8 mouse cellular contexts compared by ENCODE assay signal in genomic region chr1:119525004-119525444, GRCm38 (mm10). TPM values are rescaled to one million over a fixed set of nuclear protein-coding genes. Genes with fewer than 3 reads are reported as not detected.
DNase-seq lines count a peak whose midpoint lies in the region; ATAC-seq and TF ChIP-seq lines count a peak whose summit lies in the region.

No protein-coding gene starts in this region.

- no peak for ATAC-seq in megakaryocyte, adult 5-6 weeks (ENCODE audit: poor library complexity, severe bottlenecking)
- ATAC-seq in midbrain, postnatal 0 days (ENCODE audit: low FRiP score) = no peak
- ATAC-seq in erythroid progenitor cell, adult 5-6 weeks (replicated peaks; ENCODE audit: low FRiP score, poor library complexity, severe bottlenecking) = no peak
- ATAC-seq in CD4-positive, CD25-positive, alpha-beta regulatory T cell, adult 4 months = no peak

- peaks cover 27% of the 10 kb centered on the region for H3K9me3 ChIP-seq in megakaryocyte, embryonic 14.5 days
- peaks cover 24% of the 10 kb centered on the region for H3K9me3 ChIP-seq in embryonic facial prominence, embryonic 10.5 days
- no peaks in the 10 kb centered on the region for H3K9me3 ChIP-seq in midbrain, postnatal 0 days (ENCODE audit: low read length)

- 27% methylated on average over 5 of the region's 5 CpGs for WGBS in embryonic facial prominence, embryonic 10.5 days
- 4% methylated on average over 5 of the region's 5 CpGs for WGBS in midbrain, postnatal 0 days

- H3K27me3 ChIP-seq in megakaryocyte, embryonic 14.5 days (replicated peaks) = peaks cover 24% of the 10 kb centered on the region
- H3K27me3 ChIP-seq in embryonic facial prominence, embryonic 10.5 days (replicated peaks; ENCODE audit: low read depth, poor library complexity, severe bottlenecking) = no peaks in the 10 kb centered on the region
- no peaks in the 10 kb centered on the region for H3K27me3 ChIP-seq in midbrain, postnatal 0 days (ENCODE audit: insufficient read depth, low read length)

- H3K27ac ChIP-seq in embryonic facial prominence, embryonic 10.5 days (replicated peaks) = no peak overlapping the region; the same call in 1 of the 2 replicates
- 0 out of 2 replicates have a peak overlapping the region, but pooled peaks have one; percentile 78 for H3K27ac ChIP-seq in midbrain, postnatal 0 days (ENCODE audit: low read depth, low read length)

- peaks cover 30% of the 10 kb centered on the region for H3K36me3 ChIP-seq in megakaryocyte, embryonic 14.5 days (replicated peaks; ENCODE audit: low read length)
- H3K36me3 ChIP-seq in embryonic facial prominence, embryonic 10.5 days (replicated peaks) = peaks cover 36% of the 10 kb centered on the region
- peaks cover 12% of the 10 kb centered on the region; the same call in 1 of the 2 replicates for H3K36me3 ChIP-seq in midbrain, postnatal 0 days (ENCODE audit: insufficient read depth, low read length)

- peaks cover 43% of the 10 kb centered on the region for H3K4me1 ChIP-seq in megakaryocyte, embryonic 14.5 days
- H3K4me1 ChIP-seq in embryonic facial prominence, embryonic 10.5 days = peaks cover 24% of the 10 kb centered on the region
- H3K4me1 ChIP-seq in midbrain, postnatal 0 days (ENCODE audit: insufficient read depth, low read length) = peaks cover 12% of the 10 kb centered on the region; the same call in 1 of the 2 replicates

- peak overlapping the region; percentile 81 for H3K9ac ChIP-seq in midbrain, postnatal 0 days (replicated peaks; ENCODE audit: low read length, poor library complexity, severe bottlenecking)

- peak overlapping the region; percentile 96 for H3K4me3 ChIP-seq in megakaryocyte, embryonic 14.5 days (replicated peaks)
- peak overlapping the region; percentile 69 for H3K4me3 ChIP-seq in embryonic facial prominence, embryonic 10.5 days
- peak overlapping the region; percentile 65 for H3K4me3 ChIP-seq in midbrain, postnatal 0 days (ENCODE audit: low read depth, low read length)

- no peak for DNase-seq in embryonic facial prominence, embryonic 10.5 days (ENCODE audit: low spot score)
- peak; percentile 58 to 71 for DNase-seq in heart, postnatal 10 days
- DNase-seq in layer of hippocampus, postnatal 10 days (ENCODE audit: low spot score in 2 of 2) = peak; percentile 61 to 66
- peak; percentile 73 for DNase-seq in midbrain, postnatal 0 days (ENCODE audit: low spot score)

- peak; percentile 41; the same call in 1 of the 2 replicates for TF ChIP-seq CTCF in midbrain, postnatal 0 days (IDR thresholded peaks at IDR 0.05)

- peak overlapping the region; percentile 90 for H3K4me2 ChIP-seq in midbrain, postnatal 0 days (ENCODE audit: low read depth, low read length, poor library complexity, severe bottlenecking)

- intact Hi-C loops in heart, postnatal 10 days (cut with DNase I) = loop anchor here (2.0 to 5.0 kb wide), 2 partner anchors 14 to 38 kb away; no protein-coding TSS in a partner anchor

RNA-seq across cellular contexts. Expression of gene Tmem185b, which starts 0.9 kb away (rescaled TPM):
- polyA plus RNA-seq in megakaryocyte, embryonic 14.5 days (2012; ENCODE audit: insufficient read depth, low replicate concordance) = 16.4 and 19.8 TPM in 2 replicates
- 24.9 and 25.0 TPM in 2 replicates for total RNA-seq in megakaryocyte, adult 5-6 weeks (2015)
- 14.6 and 19.3 TPM in 2 replicates for total RNA-seq in megakaryocyte, adult 5-6 weeks (2017)
- 20.7 and 21.0 TPM in 2 replicates for polyA plus RNA-seq in embryonic facial prominence, embryonic 10.5 days (2016; fragmentation: Nextera tagmentation; extraction: Ambion mirVana)
- 10 to 100 TPM; 16.3 to 19.8 TPM for total RNA-seq in heart, postnatal 10 days (2021)
- 10 to 100 TPM; 10.3 to 11.9 TPM for total RNA-seq in layer of hippocampus, postnatal 10 days (2021)
- total RNA-seq in midbrain, postnatal 0 days (2014; rRNA removed) = 20.9 and 22.7 TPM in 2 replicates
- 12.6 and 13.8 TPM in 2 replicates for polyA plus RNA-seq in midbrain, postnatal 0 days (2015; fragmentation: Nextera tagmentation; extraction: Ambion mirVana)
- total RNA-seq in erythroid progenitor cell, adult 5-6 weeks (2015; ENCODE audit: low replicate concordance) = 3.6 and 11.3 TPM in 2 replicates
- 0.77 and 2.7 TPM in 2 replicates for total RNA-seq in erythroid progenitor cell, adult 5-6 weeks (2017; ENCODE audit: low replicate concordance)
- polyA plus RNA-seq in CD4-positive, CD25-positive, alpha-beta regulatory T cell, adult 4 months (2017; shearing (Covaris generic)) = 10 to 100 TPM; 24.9 to 25.4 TPM

RNA-seq across cellular contexts. Expression of gene Ralb, which starts 20.4 kb away (rescaled TPM):
- 14.6 and 45.9 TPM in 2 replicates for polyA plus RNA-seq in megakaryocyte, embryonic 14.5 days (2012; ENCODE audit: insufficient read depth, low replicate concordance)
- 33.8 and 33.9 TPM in 2 replicates for total RNA-seq in megakaryocyte, adult 5-6 weeks (2015)
- total RNA-seq in megakaryocyte, adult 5-6 weeks (2017) = 67.8 and 72.4 TPM in 2 replicates
- polyA plus RNA-seq in embryonic facial prominence, embryonic 10.5 days (2016; fragmentation: Nextera tagmentation; extraction: Ambion mirVana) = 103 and 113 TPM in 2 replicates
- 10 to 100 TPM; 48.8 to 56.6 TPM for total RNA-seq in heart, postnatal 10 days (2021)
- 10 to 100 TPM; 33.9 to 40.3 TPM for total RNA-seq in layer of hippocampus, postnatal 10 days (2021)
- total RNA-seq in midbrain, postnatal 0 days (2014; rRNA removed) = 38.1 and 41.9 TPM in 2 replicates
- polyA plus RNA-seq in midbrain, postnatal 0 days (2015; fragmentation: Nextera tagmentation; extraction: Ambion mirVana) = 63.2 and 65.1 TPM in 2 replicates
- 4.3 and 10.1 TPM in 2 replicates for total RNA-seq in erythroid progenitor cell, adult 5-6 weeks (2015; ENCODE audit: low replicate concordance)
- total RNA-seq in erythroid progenitor cell, adult 5-6 weeks (2017; ENCODE audit: low replicate concordance) = 2.2 and 7.1 TPM in 2 replicates
- 10 to 100 TPM in 1 of 2 experiments, 1 to 10 TPM in 1; 9.9 to 11.8 TPM for polyA plus RNA-seq in CD4-positive, CD25-positive, alpha-beta regulatory T cell, adult 4 months (2017; shearing (Covaris generic))
